Comparison of ENCODE assay signal across 28 mouse cellular contexts in genomic region chr9:59955199-59955598, GRCm38 (mm10). TPM values are rescaled to one million over a fixed set of nuclear protein-coding genes. Genes with fewer than 3 reads are reported as not detected.
DNase-seq lines count a peak whose midpoint lies in the region; ATAC-seq lines count a peak whose summit lies in the region.
"Had no signal": no experiment of that assay in that cellular context is flagged by ENCODE, and none has a peak within 500 bp of the region (broad histone marks: within the 10 kb centered on the region; RNA-seq: fewer than 3 reads in every experiment).

No protein-coding gene starts in this region.

- H3K4me1 ChIP-seq in embryonic facial prominence, embryonic 13.5 days, result peaks cover 18% of the 10 kb centered on the region
- peaks cover 46% of the 10 kb centered on the region for H3K4me1 ChIP-seq in embryonic facial prominence, embryonic 10.5 days
- H3K4me1 ChIP-seq in heart, embryonic 16.5 days (ENCODE audit: control insufficient read depth, insufficient read depth, low read length), result peaks cover 21% of the 10 kb centered on the region
- peaks cover 46% of the 10 kb centered on the region for H3K4me1 ChIP-seq in intestine, embryonic 16.5 days (ENCODE audit: control insufficient read depth, insufficient read depth, low read length)
- H3K4me1 ChIP-seq in stomach, embryonic 16.5 days (ENCODE audit: control insufficient read depth, insufficient read depth, low read length), result peaks cover 18% of the 10 kb centered on the region
- H3K4me1 ChIP-seq: midbrain, embryonic 12.5 days had no signal

- 48% methylated on average over 3 of the region's 3 CpGs for WGBS in embryonic facial prominence, embryonic 13.5 days
- WGBS in embryonic facial prominence, embryonic 10.5 days, result 61% methylated on average over 3 of the region's 3 CpGs
- 31% methylated on average over 3 of the region's 3 CpGs for WGBS in heart, embryonic 16.5 days
- 47% methylated on average over 3 of the region's 3 CpGs for WGBS in intestine, embryonic 16.5 days
- 36% methylated on average over 3 of the region's 3 CpGs for WGBS in stomach, embryonic 16.5 days

- H3K36me3 ChIP-seq in embryonic facial prominence, embryonic 13.5 days, result no peaks in the 10 kb centered on the region
- H3K36me3 ChIP-seq in embryonic facial prominence, embryonic 10.5 days (replicated peaks), result no peaks in the 10 kb centered on the region
- H3K36me3 ChIP-seq in heart, embryonic 16.5 days (ENCODE audit: control insufficient read depth, insufficient read depth), result no peaks in the 10 kb centered on the region
- no peaks in the 10 kb centered on the region for H3K36me3 ChIP-seq in intestine, embryonic 16.5 days (ENCODE audit: control insufficient read depth, insufficient read depth, low read length)
- H3K36me3 ChIP-seq in stomach, embryonic 16.5 days (ENCODE audit: control insufficient read depth, insufficient read depth, low read length), result no peaks in the 10 kb centered on the region
- H3K36me3 ChIP-seq: liver, embryonic 12.5 days; midbrain, embryonic 12.5 days had no signal

- no peak overlapping the region for H3K4me3 ChIP-seq in embryonic facial prominence, embryonic 13.5 days
- H3K4me3 ChIP-seq in embryonic facial prominence, embryonic 10.5 days, result no peak overlapping the region
- H3K4me3 ChIP-seq in heart, embryonic 16.5 days (ENCODE audit: low read length), result no peak overlapping the region
- H3K4me3 ChIP-seq in intestine, embryonic 16.5 days (ENCODE audit: low read length), result no peak overlapping the region
- H3K4me3 ChIP-seq in stomach, embryonic 16.5 days (replicated peaks; ENCODE audit: low read length), result no peak overlapping the region
- H3K4me3 ChIP-seq: liver, embryonic 12.5 days; midbrain, embryonic 12.5 days had no signal

- H3K4me2 ChIP-seq in embryonic facial prominence, embryonic 13.5 days, result no peak overlapping the region; the same call in 1 of the 2 replicates
- H3K4me2 ChIP-seq in heart, embryonic 16.5 days (ENCODE audit: low read depth, low read length), result no peak overlapping the region
- H3K4me2 ChIP-seq in intestine, embryonic 16.5 days (ENCODE audit: low read depth, low read length), result no peak overlapping the region
- H3K4me2 ChIP-seq in stomach, embryonic 16.5 days (ENCODE audit: low read depth, low read length), result no peak overlapping the region
- H3K4me2 ChIP-seq: liver, embryonic 12.5 days; midbrain, embryonic 12.5 days had no signal

- DNase-seq in embryonic facial prominence, embryonic 10.5 days (ENCODE audit: low spot score), result no peak
- no peak for DNase-seq in heart, adult 18-20 months
- DNase-seq in ovary, adult 18-20 months (ENCODE audit: low spot score), result no peak
- DNase-seq: adrenal gland, adult 8-10 months; cerebellum, adult 18-20 months; cerebellum, postnatal 25 days; embryo, embryonic 11 days; forebrain, postnatal 0 days; gastrocnemius, postnatal 14 days; kidney, adult 18-20 months; kidney, postnatal 4 days; lung, adult 18-20 months; right cerebral cortex, postnatal 14 days; thymus, postnatal 14 days had no signal

- peak overlapping the region; percentile 57; the same call in 1 of the 2 replicates for H3K27ac ChIP-seq in embryonic facial prominence, embryonic 13.5 days
- H3K27ac ChIP-seq in embryonic facial prominence, embryonic 10.5 days (replicated peaks), result no peak overlapping the region
- peak overlapping the region; percentile 73 for H3K27ac ChIP-seq in heart, embryonic 16.5 days (ENCODE audit: low read length)
- peak overlapping the region; percentile 65 for H3K27ac ChIP-seq in intestine, embryonic 16.5 days (ENCODE audit: low read length)
- H3K27ac ChIP-seq in stomach, embryonic 16.5 days (ENCODE audit: low read length), result peak overlapping the region; percentile 71; the same call in 1 of the 2 replicates
- H3K27ac ChIP-seq: hindbrain, postnatal 0 days; liver, embryonic 12.5 days; midbrain, embryonic 12.5 days had no signal

- no peaks in the 10 kb centered on the region for H3K9me3 ChIP-seq in embryonic facial prominence, embryonic 13.5 days
- no peaks in the 10 kb centered on the region for H3K9me3 ChIP-seq in embryonic facial prominence, embryonic 10.5 days
- no peaks in the 10 kb centered on the region for H3K9me3 ChIP-seq in heart, embryonic 16.5 days (replicated peaks; ENCODE audit: control insufficient read depth, low read length)
- no peaks in the 10 kb centered on the region for H3K9me3 ChIP-seq in intestine, embryonic 16.5 days (ENCODE audit: control insufficient read depth, low read length)
- no peaks in the 10 kb centered on the region for H3K9me3 ChIP-seq in stomach, embryonic 16.5 days (replicated peaks; ENCODE audit: control insufficient read depth, low read length)
- H3K9me3 ChIP-seq: liver, embryonic 12.5 days; midbrain, embryonic 12.5 days had no signal

- no peak overlapping the region for H3K9ac ChIP-seq in embryonic facial prominence, embryonic 13.5 days
- H3K9ac ChIP-seq in heart, embryonic 16.5 days (ENCODE audit: low read length), result no peak overlapping the region
- no peak overlapping the region for H3K9ac ChIP-seq in intestine, embryonic 16.5 days (ENCODE audit: low read depth, low read length)
- H3K9ac ChIP-seq in stomach, embryonic 16.5 days (ENCODE audit: low read length), result no peak overlapping the region
- H3K9ac ChIP-seq: forebrain, postnatal 0 days; liver, embryonic 12.5 days; midbrain, embryonic 12.5 days had no signal

- no peaks in the 10 kb centered on the region for H3K27me3 ChIP-seq in embryonic facial prominence, embryonic 13.5 days
- no peaks in the 10 kb centered on the region; the same call in 1 of the 2 replicates for H3K27me3 ChIP-seq in embryonic facial prominence, embryonic 10.5 days (replicated peaks; ENCODE audit: low read depth, poor library complexity, severe bottlenecking)
- H3K27me3 ChIP-seq in heart, embryonic 16.5 days (ENCODE audit: control insufficient read depth, insufficient read depth, low read length), result no peaks in the 10 kb centered on the region
- H3K27me3 ChIP-seq in intestine, embryonic 16.5 days (replicated peaks; ENCODE audit: control insufficient read depth, insufficient read depth, low read length), result no peaks in the 10 kb centered on the region
- no peaks in the 10 kb centered on the region for H3K27me3 ChIP-seq in stomach, embryonic 16.5 days (ENCODE audit: control insufficient read depth, insufficient read depth, low read length)
- H3K27me3 ChIP-seq: liver, embryonic 12.5 days; midbrain, embryonic 12.5 days had no signal

- no peak for ATAC-seq in embryonic facial prominence, embryonic 13.5 days (ENCODE audit: insufficient number of reproducible peaks, insufficient read depth, low FRiP score, low TSS enrichment, low read depth)
- ATAC-seq in heart, embryonic 16.5 days (replicated peaks; ENCODE audit: extremely low read depth, insufficient read depth, low FRiP score), result no peak
- 0 out of 2 replicates have a peak, but pooled peaks have one; percentile 17 for ATAC-seq in intestine, embryonic 16.5 days
- ATAC-seq in stomach, embryonic 16.5 days (ENCODE audit: insufficient read depth, low FRiP score), result no peak
- ATAC-seq: activated CD4-positive, CD25-positive, alpha-beta regulatory T cell, adult 4 months; forebrain, postnatal 0 days; hindbrain, postnatal 0 days; liver, embryonic 12.5 days had no signal

RNA-seq across cellular contexts. Expression of gene Nr2e3, which starts 5.3 kb away (rescaled TPM):
- 2.1 and 2.6 TPM in 2 replicates for polyA plus RNA-seq in embryonic facial prominence, embryonic 13.5 days (2015; fragmentation: Nextera tagmentation; extraction: Ambion mirVana)
- polyA plus RNA-seq in embryonic facial prominence, embryonic 10.5 days (2016; fragmentation: Nextera tagmentation; extraction: Ambion mirVana), result 0.21 and 0.51 TPM in 2 replicates
- not detected in 2 replicates for polyA plus RNA-seq in heart, embryonic 16.5 days (2015; fragmentation: Nextera tagmentation; extraction: Ambion mirVana)
- total RNA-seq in heart, adult 18-20 months (2021), result not detected
- 16.9 and 21.2 TPM in 2 replicates for polyA plus RNA-seq in intestine, embryonic 16.5 days (2015; fragmentation: Nextera tagmentation; extraction: Ambion mirVana)
- 1.7 and 3.1 TPM in 2 replicates for polyA plus RNA-seq in stomach, embryonic 16.5 days (2015; fragmentation: Nextera tagmentation; extraction: Ambion mirVana)
- total RNA-seq: adrenal gland, adult 8-10 months; gastrocnemius, postnatal 14 days; heart, adult 8-10 months; hindbrain, postnatal 0 days; left cerebral cortex, postnatal 25 days; megakaryocyte, adult 5-6 weeks had no signal
- polyA plus RNA-seq: activated CD4-positive, CD25-positive, alpha-beta regulatory T cell, adult 4 months; forebrain, embryonic 11.5 days; forebrain, postnatal 0 days; hindbrain, embryonic 11.5 days; hindbrain, postnatal 0 days; kidney, embryonic 16.5 days; liver, embryonic 12.5 days; midbrain, embryonic 12.5 days had no signal
